Mouse (Mus musculus) forebrain, embryonic 16.5 days (tissue): ENCODE results near the gene Sh2b3. TPM values are rescaled to one million over a fixed set of nuclear protein-coding genes. Genes with fewer than 3 reads are reported as not detected.

Experiments
- microRNA-seq: library from miRNA; unstranded; fragments of <30 nt; microRNA quantifications from one replicate; pipeline ENCODE4, GENCODE M21; 2017
- polyA plus RNA-seq: library from polyadenylated mRNA; unstranded; fragments of >200 nt; fragmentation: Nextera tagmentation; extraction: Ambion mirVana; gene quantifications from 2 replicates; pipeline ENCODE4 v1.2.1, GENCODE M21; 2015

Gene Sh2b3
- polyA plus RNA-seq, 1 experiment from 2014 or later = 5.9 TPM

Small RNA genes within 50 kb of the gene (microRNA-seq; reads per million reads assigned to microRNA genes)
- not detected for gene Mir7031

Other genes with a start within 250 kb of the Sh2b3 start
- gene Aldh2, start 243.8 kb downstream of the Sh2b3 start, polyA plus RNA-seq = 99.2 and 102 TPM in 2 replicates
- gene Acad12, start 218.7 kb downstream of the Sh2b3 start, polyA plus RNA-seq = 1.1 and 1.2 TPM in 2 replicates
- gene Acad10, start 177.1 kb downstream of the Sh2b3 start, polyA plus RNA-seq = 0.71 and 1.5 TPM in 2 replicates
- 51.5 and 55.5 TPM in 2 replicates for gene Brap, start 177.1 kb downstream of the Sh2b3 start, polyA plus RNA-seq
- 55.8 and 58.3 TPM in 2 replicates for gene Atxn2, start 126.3 kb downstream of the Sh2b3 start, polyA plus RNA-seq
- gene Pheta1, start 11.3 kb upstream of the Sh2b3 start, polyA plus RNA-seq = 55.7 TPM in 2 replicates
- 32.0 and 36.2 TPM in 2 replicates for gene Cux2, start 212.5 kb upstream of the Sh2b3 start, polyA plus RNA-seq